Mouse (Mus musculus) megakaryocyte-erythroid progenitor cell, adult 5-6 weeks (primary cell): ENCODE results near the gene Kcnrg. TPM values are rescaled to one million over a fixed set of nuclear protein-coding genes. Genes with fewer than 3 reads are reported as not detected.
"Not testable (repeated sequence)": the region's sequence is repeated elsewhere in the genome, so short reads cannot be mapped to it uniquely, and the experiment has no call there.

Experiments used
- ATAC-seq: replicated peaks from 2 replicates; pipeline ENCODE4 v1.8.0; 2016; ENCODE audit warnings: mild to moderate bottlenecking, inconsistent platforms; ENCODE audit not compliant: severe bottlenecking, poor library complexity, low FRiP score, low TSS enrichment
- total RNA-seq, 2 experiments: library from RNA; stranded (forward) in 1 of 2; stranded (reverse) in 1 of 2; fragments of 200-1000, 215-1000 nt in 1 of 2; fragments of >200 nt in 1 of 2; fragmentation: Nextera tagmentation in 1 of 2; gene quantifications; 2 replicates each; pipeline ENCODE4 v1.2.3; 2014 to 2017

Kcnrg gene
- total RNA-seq (2014; fragmentation: Nextera tagmentation): 0.82 TPM in 1 of 2 replicates, not detected in the other
- total RNA-seq (2017): 0.65 TPM in 1 of 2 replicates, not detected in the other

GRCm38 (mm10) chr14:61607157-61607556, at the start of gene Kcnrg:
Gene Kcnrg, plus strand, starts transcription at chr14:61607457.
- ATAC-seq: no peak

- no peak for ATAC-seq
Measured at GRCm38 (mm10) chr14:61558901-61559300, 48.4 kb upstream of the Kcnrg start.

GRCm38 (mm10) chr14:61559856-61560255, 47.4 kb upstream of the Kcnrg start:
- ATAC-seq: no peak

- ATAC-seq: not testable (repeated sequence)
Measured at GRCm38 (mm10) chr14:61566211-61566610, 41.0 kb upstream of the Kcnrg start.

GRCm38 (mm10) chr14:61569344-61569743, 37.9 kb upstream of the Kcnrg start:
- no peak for ATAC-seq

GRCm38 (mm10) chr14:61571366-61571765, 35.9 kb upstream of the Kcnrg start:
- peak; percentile 74 for ATAC-seq

- no peak for ATAC-seq
Measured at GRCm38 (mm10) chr14:61572131-61572530, 35.1 kb upstream of the Kcnrg start.

- no peak for ATAC-seq
Measured at GRCm38 (mm10) chr14:61575066-61575465, 32.2 kb upstream of the Kcnrg start.

GRCm38 (mm10) chr14:61575941-61576340, 31.3 kb upstream of the Kcnrg start:
- ATAC-seq: no peak

GRCm38 (mm10) chr14:61589288-61590065, 17.8 kb upstream of the Kcnrg start:
- 0 out of 2 replicates have a peak, but pooled peaks have one; percentile 22 for ATAC-seq

- ATAC-seq: no peak
Measured at GRCm38 (mm10) chr14:61596719-61597426, 10.4 kb upstream of the Kcnrg start.

- ATAC-seq: peak; percentile 60
Measured at GRCm38 (mm10) chr14:61597968-61598367, 9.3 kb upstream of the Kcnrg start, which contains the start of gene Trim13. Gene Trim13, plus strand, starts transcription at chr14:61598247.

GRCm38 (mm10) chr14:61599057-61599806, 8.0 kb upstream of the Kcnrg start:
- ATAC-seq: peak; percentile 97

GRCm38 (mm10) chr14:61601348-61601747, 5.9 kb upstream of the Kcnrg start:
- ATAC-seq: no peak

GRCm38 (mm10) chr14:61603069-61603755, 4.0 kb upstream of the Kcnrg start:
- no peak for ATAC-seq

GRCm38 (mm10) chr14:61604081-61604480, 3.2 kb upstream of the Kcnrg start:
- ATAC-seq: no peak

GRCm38 (mm10) chr14:61606088-61606487, 1.2 kb upstream of the Kcnrg start:
- ATAC-seq: not testable (repeated sequence)

GRCm38 (mm10) chr14:61611766-61612165, 4.5 kb downstream of the Kcnrg start:
- no peak for ATAC-seq

- ATAC-seq: no peak
Measured at GRCm38 (mm10) chr14:61613319-61613718, 6.1 kb downstream of the Kcnrg start.
